ENCODE assay signal across 13 mouse cellular contexts in the genomic region with DNA sequence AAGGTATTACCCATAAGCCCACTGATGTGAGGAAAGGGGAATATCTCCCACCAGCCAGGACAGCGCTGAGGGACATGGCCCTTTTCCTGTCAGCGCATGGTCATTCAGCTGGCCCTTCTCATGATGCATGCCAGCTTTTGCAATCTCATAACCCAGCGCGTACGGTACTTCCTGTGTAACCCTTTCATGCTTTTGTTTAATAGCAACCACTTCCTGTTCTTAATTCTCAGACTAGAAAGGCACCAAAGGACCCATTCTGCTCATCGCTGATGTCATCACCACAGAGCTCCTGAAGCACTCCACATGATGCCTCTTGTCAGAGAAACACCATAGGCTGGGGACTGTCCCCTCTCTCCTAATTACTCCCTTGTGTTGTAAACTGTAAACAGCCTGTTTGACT. TPM values are rescaled to one million over a fixed set of nuclear protein-coding genes. Genes with fewer than 3 reads are reported as not detected.
DNase-seq lines count a peak whose midpoint lies in the region; ATAC-seq and TF ChIP-seq lines count a peak whose summit lies in the region.
"Had no signal": no experiment of that assay in that cellular context is flagged by ENCODE, and none has a peak within 500 bp of the region (broad histone marks: within the 10 kb centered on the region; RNA-seq: fewer than 3 reads in every experiment).

No protein-coding gene starts in this region.

- DNase-seq in heart, adult 11 months, result peak; percentile 76
- DNase-seq in heart, adult 8-10 months (ENCODE audit: low spot score), result no peak
- DNase-seq in 416B (ENCODE audit: low read depth), result peak; percentile 93
- peak; percentile 13 for DNase-seq in lung, postnatal 25 days (ENCODE audit: low spot score)
- no peak for DNase-seq in layer of hippocampus, adult 2 months (ENCODE audit: low spot score in 2 of 2)
- DNase-seq in gastrocnemius, adult 18-20 months (ENCODE audit: low spot score), result no peak
- no peak for DNase-seq in right cerebral cortex, adult 2 months (ENCODE audit: low spot score in 2 of 2)
- DNase-seq: cerebellum, postnatal 36 days; gastrocnemius, postnatal 36 days; layer of hippocampus, postnatal 36 days had no signal

- ATAC-seq in erythroid progenitor cell, adult 5-6 weeks (replicated peaks; ENCODE audit: low FRiP score, poor library complexity, severe bottlenecking), result 0 out of 2 replicates have a peak, but pooled peaks have one; percentile 48
- ATAC-seq: hindbrain, embryonic 16.5 days had no signal

- no peak overlapping the region for H3K4me3 ChIP-seq in layer of hippocampus, adult 2 months
- H3K4me3 ChIP-seq: neural tube, embryonic 15.5 days had no signal

- no peak overlapping the region for H3K27ac ChIP-seq in layer of hippocampus, adult 2 months
- H3K27ac ChIP-seq: neural tube, embryonic 15.5 days had no signal

- no peak for TF ChIP-seq CTCF in layer of hippocampus, adult 2 months (conservative IDR thresholded peaks at IDR 0.05)

RNA-seq across cellular contexts. Expression of a gene that starts 33.1 kb away (rescaled TPM):
- total RNA-seq in heart, adult 8-10 months (2022), result 10 to 100 TPM; 16.2 to 20.6 (median 19.2) TPM
- 46.1 and 53.0 TPM in 2 replicates for total RNA-seq in erythroid progenitor cell, adult 5-6 weeks (2015; ENCODE audit: low replicate concordance)
- total RNA-seq in erythroid progenitor cell, adult 5-6 weeks (2017; ENCODE audit: low replicate concordance), result 33.9 and 47.9 TPM in 2 replicates
- total RNA-seq in layer of hippocampus, adult 2 months (2021), result 10 to 100 TPM; 34.8 to 37.4 TPM
- 10 to 100 TPM in 1 of 2 experiments, 1 to 10 TPM in 1; 9.4 to 10.7 TPM for total RNA-seq in gastrocnemius, adult 18-20 months (2021)

Comparison
In these comparisons a context has a peak if more than half of its experiments do, and no peak if none do; other contexts are left out.
1. DNase-seq: peak in heart, adult 11 months (single experiment), 416B (single experiment) and lung, postnatal 25 days (single experiment); none in heart, adult 8-10 months (single experiment), layer of hippocampus, adult 2 months (0 of 2), gastrocnemius, adult 18-20 months (single experiment) and right cerebral cortex, adult 2 months (0 of 2).